ENCODE assay signal across 8 mouse cellular contexts in genomic region chr2:122148242-122148917, GRCm38 (mm10). TPM values are rescaled to one million over a fixed set of nuclear protein-coding genes. Genes with fewer than 3 reads are reported as not detected.
DNase-seq lines count a peak whose midpoint lies in the region; ATAC-seq and TF ChIP-seq lines count a peak whose summit lies in the region.

No protein-coding gene starts in this region.

- peak overlapping the region; percentile 64 for H3K4me3 ChIP-seq in liver, embryonic 11.5 days (ENCODE audit: low read depth, low read length)
- peak overlapping the region; percentile 70 for H3K4me3 ChIP-seq in midbrain, postnatal 0 days (ENCODE audit: low read depth, low read length)
- peak overlapping the region; percentile 48 for H3K4me3 ChIP-seq in stomach, embryonic 14.5 days (ENCODE audit: low read depth, low read length)

- TF ChIP-seq CTCF in midbrain, postnatal 0 days (IDR thresholded peaks at IDR 0.05): no peak

- 21% methylated on average over 18 of the region's 18 CpGs for WGBS in liver, embryonic 11.5 days
- 34% methylated on average over 18 of the region's 18 CpGs for WGBS in midbrain, postnatal 0 days
- 21% methylated on average over 18 of the region's 18 CpGs for WGBS in stomach, embryonic 14.5 days

- H3K27ac ChIP-seq in liver, embryonic 11.5 days (ENCODE audit: low read depth, low read length): no peak overlapping the region; the same call in 1 of the 2 replicates
- no peak overlapping the region for H3K27ac ChIP-seq in midbrain, postnatal 0 days (ENCODE audit: low read depth, low read length)
- peak overlapping the region; percentile 45; the same call in 1 of the 2 replicates for H3K27ac ChIP-seq in stomach, embryonic 14.5 days (ENCODE audit: low read length)

- H3K9ac ChIP-seq in liver, embryonic 11.5 days (ENCODE audit: low read depth, low read length): peak overlapping the region; percentile 76
- peak overlapping the region; percentile 64 for H3K9ac ChIP-seq in midbrain, postnatal 0 days (replicated peaks; ENCODE audit: low read length, poor library complexity, severe bottlenecking)
- peak overlapping the region; percentile 55 for H3K9ac ChIP-seq in stomach, embryonic 14.5 days (replicated peaks; ENCODE audit: low read depth, low read length)

- peak; percentile 63 for DNase-seq in layer of hippocampus, adult 11-12 months (ENCODE audit: low spot score)
- no peak for DNase-seq in layer of hippocampus, postnatal 25 days (ENCODE audit: extremely low spot score in 1 of 2, low spot score in 1 of 2)
- peak; percentile 27 for DNase-seq in embryo, embryonic 11 days
- peak; percentile 86 for DNase-seq in heart, adult 8-10 months (ENCODE audit: low spot score)
- peak; percentile 73 for DNase-seq in kidney, adult 18-20 months
- peak; percentile 45 for DNase-seq in liver, embryonic 11.5 days (ENCODE audit: low spot score)
- peak; percentile 17 for DNase-seq in midbrain, postnatal 0 days (ENCODE audit: low spot score)

- peaks cover 9% of the 10 kb centered on the region; the same call in 1 of the 2 replicates for H3K4me1 ChIP-seq in liver, embryonic 11.5 days (replicated peaks; ENCODE audit: control insufficient read depth, insufficient read depth, low read length)
- no peaks in the 10 kb centered on the region for H3K4me1 ChIP-seq in midbrain, postnatal 0 days (ENCODE audit: insufficient read depth, low read length)
- H3K4me1 ChIP-seq in stomach, embryonic 14.5 days (ENCODE audit: control insufficient read depth, insufficient read depth, low read length): peaks cover 9% of the 10 kb centered on the region; the same call in 1 of the 2 replicates

- H3K27me3 ChIP-seq in liver, embryonic 11.5 days (replicated peaks; ENCODE audit: control insufficient read depth, insufficient read depth, low read length): no peaks in the 10 kb centered on the region
- H3K27me3 ChIP-seq in midbrain, postnatal 0 days (ENCODE audit: insufficient read depth, low read length): no peaks in the 10 kb centered on the region
- no peaks in the 10 kb centered on the region for H3K27me3 ChIP-seq in stomach, embryonic 14.5 days (ENCODE audit: control insufficient read depth, insufficient read depth, low read length)

- ATAC-seq in liver, embryonic 11.5 days (replicated peaks; ENCODE audit: low FRiP score): peak; percentile 16; the same call in 1 of the 2 replicates
- ATAC-seq in midbrain, postnatal 0 days (ENCODE audit: low FRiP score): no peak
- 0 out of 2 replicates have a peak, but pooled peaks have one; percentile 14 for ATAC-seq in stomach, embryonic 14.5 days (ENCODE audit: insufficient number of reproducible peaks, insufficient read depth, low FRiP score, low read depth)

- H3K9me3 ChIP-seq in liver, embryonic 11.5 days (ENCODE audit: control insufficient read depth, low read length): no peaks in the 10 kb centered on the region
- no peaks in the 10 kb centered on the region for H3K9me3 ChIP-seq in midbrain, postnatal 0 days (ENCODE audit: low read length)
- no peaks in the 10 kb centered on the region for H3K9me3 ChIP-seq in stomach, embryonic 14.5 days (ENCODE audit: control insufficient read depth, low read depth, low read length)

- H3K4me2 ChIP-seq in liver, embryonic 11.5 days: peak overlapping the region; percentile 66
- peak overlapping the region; percentile 89 for H3K4me2 ChIP-seq in midbrain, postnatal 0 days (ENCODE audit: low read depth, low read length, poor library complexity, severe bottlenecking)
- peak overlapping the region; percentile 56 for H3K4me2 ChIP-seq in stomach, embryonic 14.5 days (replicated peaks; ENCODE audit: low read depth, low read length)

- H3K36me3 ChIP-seq in liver, embryonic 11.5 days (ENCODE audit: control insufficient read depth, insufficient read depth, low read length): 0 out of 2 replicates have a peak, but pooled peaks cover 3% of the 10 kb centered on the region
- H3K36me3 ChIP-seq in midbrain, postnatal 0 days (ENCODE audit: insufficient read depth, low read length): no peaks in the 10 kb centered on the region
- H3K36me3 ChIP-seq in stomach, embryonic 14.5 days (ENCODE audit: control insufficient read depth, insufficient read depth, low read length): no peaks in the 10 kb centered on the region; the same call in 1 of the 2 replicates

RNA-seq across cellular contexts. Expression of gene B2m, which starts 0.9 kb away (rescaled TPM):
- total RNA-seq in layer of hippocampus, postnatal 25 days (2021): 100 to 1,000 TPM in 1 of 2 experiments, 10 to 100 TPM in 1; 99.1 to 104 TPM
- 100 to 1,000 TPM; 199 to 255 (median 220) TPM for total RNA-seq in heart, adult 8-10 months (2022)
- 311 and 321 TPM in 2 replicates for polyA plus RNA-seq in liver, embryonic 11.5 days (2014; fragmentation: Nextera tagmentation; extraction: Ambion mirVana)
- 106 and 108 TPM in 2 replicates for total RNA-seq in midbrain, postnatal 0 days (2014; rRNA removed)
- 147 and 161 TPM in 2 replicates for polyA plus RNA-seq in midbrain, postnatal 0 days (2015; fragmentation: Nextera tagmentation; extraction: Ambion mirVana)
- polyA plus RNA-seq in stomach, embryonic 14.5 days (2014; fragmentation: Nextera tagmentation; extraction: Ambion mirVana): 358 and 383 TPM in 2 replicates

RNA-seq across cellular contexts. Expression of gene Trim69, which starts 12.1 kb away (rescaled TPM):
- total RNA-seq in layer of hippocampus, postnatal 25 days (2021): not detected
- total RNA-seq in heart, adult 8-10 months (2022): under 1 TPM in 1 of 4 experiments, not detected in 3; 0.22 TPM
- polyA plus RNA-seq in liver, embryonic 11.5 days (2014; fragmentation: Nextera tagmentation; extraction: Ambion mirVana): 0.17 TPM in 1 of 2 replicates, not detected in the other
- not detected in 2 replicates for total RNA-seq in midbrain, postnatal 0 days (2014; rRNA removed)
- not detected in 2 replicates for polyA plus RNA-seq in midbrain, postnatal 0 days (2015; fragmentation: Nextera tagmentation; extraction: Ambion mirVana)
- 0.14 and 0.23 TPM in 2 replicates for polyA plus RNA-seq in stomach, embryonic 14.5 days (2014; fragmentation: Nextera tagmentation; extraction: Ambion mirVana)

RNA-seq across cellular contexts. Expression of gene Spg11, which starts 30.2 kb away (rescaled TPM):
- total RNA-seq in layer of hippocampus, postnatal 25 days (2021): 10 to 100 TPM; 15.4 to 17.1 TPM
- 10 to 100 TPM; 10.8 to 11.7 (median 11.6) TPM for total RNA-seq in heart, adult 8-10 months (2022)
- polyA plus RNA-seq in liver, embryonic 11.5 days (2014; fragmentation: Nextera tagmentation; extraction: Ambion mirVana): 9.3 and 9.8 TPM in 2 replicates
- 20.1 and 25.3 TPM in 2 replicates for total RNA-seq in midbrain, postnatal 0 days (2014; rRNA removed)
- polyA plus RNA-seq in midbrain, postnatal 0 days (2015; fragmentation: Nextera tagmentation; extraction: Ambion mirVana): 4.0 and 4.9 TPM in 2 replicates
- polyA plus RNA-seq in stomach, embryonic 14.5 days (2014; fragmentation: Nextera tagmentation; extraction: Ambion mirVana): 14.6 and 15.5 TPM in 2 replicates

RNA-seq across cellular contexts. Expression of gene Patl2, which starts 37.6 kb away (rescaled TPM):
- not detected for total RNA-seq in layer of hippocampus, postnatal 25 days (2021)
- not detected for total RNA-seq in heart, adult 8-10 months (2022)
- polyA plus RNA-seq in liver, embryonic 11.5 days (2014; fragmentation: Nextera tagmentation; extraction: Ambion mirVana): 0.15 TPM in 1 of 2 replicates, not detected in the other
- 0.16 TPM in 1 of 2 replicates, not detected in the other for total RNA-seq in midbrain, postnatal 0 days (2014; rRNA removed)
- polyA plus RNA-seq in midbrain, postnatal 0 days (2015; fragmentation: Nextera tagmentation; extraction: Ambion mirVana): 0.06 TPM in 1 of 2 replicates, not detected in the other
- polyA plus RNA-seq in stomach, embryonic 14.5 days (2014; fragmentation: Nextera tagmentation; extraction: Ambion mirVana): not detected in 2 replicates

RNA-seq across cellular contexts. Expression of gene Terb2, which starts 37.7 kb away (rescaled TPM):
- not detected for total RNA-seq in layer of hippocampus, postnatal 25 days (2021)
- total RNA-seq in heart, adult 8-10 months (2022): not detected
- not detected in 2 replicates for polyA plus RNA-seq in liver, embryonic 11.5 days (2014; fragmentation: Nextera tagmentation; extraction: Ambion mirVana)
- total RNA-seq in midbrain, postnatal 0 days (2014; rRNA removed): not detected in 2 replicates
- polyA plus RNA-seq in midbrain, postnatal 0 days (2015; fragmentation: Nextera tagmentation; extraction: Ambion mirVana): not detected in 2 replicates
- not detected in 2 replicates for polyA plus RNA-seq in stomach, embryonic 14.5 days (2014; fragmentation: Nextera tagmentation; extraction: Ambion mirVana)

Comparison
In these comparisons a context has a peak if more than half of its experiments do, and no peak if none do; other contexts are left out.
1. DNase-seq: peak in layer of hippocampus, adult 11-12 months (single experiment), embryo, embryonic 11 days (single experiment), heart, adult 8-10 months (single experiment), kidney, adult 18-20 months (single experiment), liver, embryonic 11.5 days (single experiment) and midbrain, postnatal 0 days (single experiment); none in layer of hippocampus, postnatal 25 days (0 of 2).
2. Peak in every context shown above with its lines, with median percentiles within 50 percentile points of each other: H3K4me2 ChIP-seq, H3K4me3 ChIP-seq and H3K9ac ChIP-seq.